In the genomic region with DNA sequence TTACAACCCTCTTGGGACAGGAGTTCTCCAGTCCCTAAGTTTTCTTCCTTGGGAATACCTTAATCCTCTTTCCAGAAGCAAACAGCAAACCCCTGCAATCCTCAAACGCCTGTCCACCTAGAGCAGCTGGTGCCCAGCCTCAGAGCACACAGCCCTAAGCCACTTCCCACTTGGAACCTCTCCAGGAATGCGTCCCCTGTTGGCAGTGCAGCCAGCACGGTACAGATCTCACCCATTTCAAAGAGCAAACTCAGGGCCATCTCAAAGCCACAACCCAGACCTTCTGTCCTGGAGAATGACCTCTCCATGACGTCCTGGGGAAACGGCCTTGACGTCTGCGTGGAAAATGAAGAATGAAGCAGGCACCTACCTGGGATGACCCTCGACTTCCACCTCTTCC, we compare ENCODE assay signal across 16 mouse cellular contexts.
DNase-seq lines count a peak whose midpoint lies in the region; ATAC-seq and TF ChIP-seq lines count a peak whose summit lies in the region.
"Had no signal": no experiment of that assay in that cellular context is flagged by ENCODE, and none has a peak within 500 bp of the region (broad histone marks: within the 10 kb centered on the region; RNA-seq: fewer than 3 reads in every experiment).

No protein-coding gene starts in this region.

- no peaks in the 10 kb centered on the region for H3K27me3 ChIP-seq in forebrain, embryonic 14.5 days (replicated peaks; ENCODE audit: control insufficient read depth, insufficient read depth, low read length)
- H3K27me3 ChIP-seq in forebrain, postnatal 0 days (ENCODE audit: insufficient read depth, low read length): no peaks in the 10 kb centered on the region
- H3K27me3 ChIP-seq: forebrain, embryonic 13.5 days; megakaryocyte, embryonic 14.5 days had no signal

- 61% methylated on average over 8 of the region's 8 CpGs for WGBS in forebrain, embryonic 14.5 days
- 52% methylated on average over 8 of the region's 8 CpGs for WGBS in forebrain, postnatal 0 days

- peak; percentile 52 for DNase-seq in forebrain, embryonic 14.5 days (ENCODE audit: low spot score)
- DNase-seq in forebrain, postnatal 0 days: no peak
- DNase-seq in layer of hippocampus, adult 2 months (ENCODE audit: low spot score in 2 of 2): no peak
- DNase-seq in layer of hippocampus, postnatal 36 days: no peak
- peak; percentile 77 for DNase-seq in adrenal gland, postnatal 10 days
- peak; percentile 41 for DNase-seq in lung, postnatal 10 days
- no peak for DNase-seq in gastrocnemius, postnatal 14 days
- DNase-seq: cerebellum, adult 2 months; gastrocnemius, postnatal 25 days; thymus, postnatal 36 days had no signal

- no peaks in the 10 kb centered on the region for H3K36me3 ChIP-seq in forebrain, embryonic 14.5 days (ENCODE audit: control insufficient read depth, insufficient read depth, low read length)
- no peaks in the 10 kb centered on the region for H3K36me3 ChIP-seq in forebrain, postnatal 0 days (ENCODE audit: insufficient read depth)
- H3K36me3 ChIP-seq: G1E had no signal

- intact Hi-C loops in gastrocnemius, postnatal 14 days (cut with DNase I; ENCODE audit: low total_unique reads): no loop called here

- H3K4me3 ChIP-seq in forebrain, embryonic 14.5 days (ENCODE audit: low read depth, low read length): no peak overlapping the region
- no peak overlapping the region for H3K4me3 ChIP-seq in forebrain, postnatal 0 days (ENCODE audit: low read depth, low read length)
- no peak overlapping the region for H3K4me3 ChIP-seq in layer of hippocampus, adult 2 months
- H3K4me3 ChIP-seq: forebrain, embryonic 13.5 days; megakaryocyte, embryonic 14.5 days had no signal

- no peak overlapping the region for H3K4me2 ChIP-seq in forebrain, embryonic 14.5 days (ENCODE audit: low read length)
- no peak overlapping the region for H3K4me2 ChIP-seq in forebrain, postnatal 0 days (ENCODE audit: low read depth)
- H3K4me2 ChIP-seq: forebrain, embryonic 13.5 days; liver, embryonic 11.5 days had no signal

- H3K4me1 ChIP-seq in forebrain, embryonic 14.5 days (ENCODE audit: control insufficient read depth, insufficient read depth, low read length): no peaks in the 10 kb centered on the region
- no peaks in the 10 kb centered on the region for H3K4me1 ChIP-seq in forebrain, postnatal 0 days (ENCODE audit: insufficient read depth)
- H3K4me1 ChIP-seq: megakaryocyte, embryonic 14.5 days had no signal

- no peak; the same call in 1 of the 2 replicates for TF ChIP-seq CTCF in forebrain, postnatal 0 days (IDR thresholded peaks at IDR 0.05; ENCODE audit: low read depth)
- peak; percentile 28 for TF ChIP-seq CTCF in layer of hippocampus, adult 2 months (conservative IDR thresholded peaks at IDR 0.05)

- no peak overlapping the region for H3K27ac ChIP-seq in forebrain, embryonic 14.5 days (ENCODE audit: low read depth, low read length)
- no peak overlapping the region for H3K27ac ChIP-seq in forebrain, postnatal 0 days (ENCODE audit: low read depth, low read length)
- no peak overlapping the region for H3K27ac ChIP-seq in layer of hippocampus, adult 2 months
- H3K27ac ChIP-seq: forebrain, embryonic 13.5 days; kidney, postnatal 0 days had no signal

- H3K9me3 ChIP-seq in forebrain, embryonic 14.5 days (replicated peaks; ENCODE audit: control insufficient read depth, low read length): no peaks in the 10 kb centered on the region
- H3K9me3 ChIP-seq in forebrain, postnatal 0 days (ENCODE audit: low read length): no peaks in the 10 kb centered on the region
- H3K9me3 ChIP-seq: forebrain, embryonic 13.5 days had no signal

- ATAC-seq in forebrain, embryonic 14.5 days: no peak
- ATAC-seq in forebrain, postnatal 0 days: no peak
- ATAC-seq in CD4-positive, CD25-positive, alpha-beta regulatory T cell, adult 4 months: no peak
- ATAC-seq: forebrain, embryonic 13.5 days had no signal

- H3K9ac ChIP-seq in forebrain, embryonic 14.5 days (ENCODE audit: low read length): no peak overlapping the region
- no peak overlapping the region for H3K9ac ChIP-seq in forebrain, postnatal 0 days
- H3K9ac ChIP-seq: forebrain, embryonic 13.5 days had no signal

Comparison
In these comparisons a context has a peak if more than half of its experiments do, and no peak if none do; other contexts are left out.
1. DNase-seq: peak in forebrain, embryonic 14.5 days (single experiment), adrenal gland, postnatal 10 days (single experiment) and lung, postnatal 10 days (single experiment); none in forebrain, postnatal 0 days (single experiment), layer of hippocampus, adult 2 months (0 of 2), layer of hippocampus, postnatal 36 days (0 of 2) and gastrocnemius, postnatal 14 days (single experiment).